Mouse (Mus musculus) ES-E14 (cell line): ENCODE measurements at regions not wholly inside any gene's neighbourhood (a gene's known extent, or its start where the extent isn't known, plus 50 kb on each side); places are given as distances from the start of the nearest gene placed in this dataset.

ENCODE experiments used
- MAFK ChIP-seq: IDR thresholded peaks from 2 replicates; pipeline ENCODE4 v1.6.1; 2014; ENCODE audit warnings: mild to moderate bottlenecking, low read depth, low read length, inconsistent platforms; ENCODE audit not compliant: insufficient read depth
- ZC3H11A ChIP-seq: IDR thresholded peaks from 2 replicates; pipeline ENCODE4 v1.6.1; 2012; ENCODE audit warnings: low read depth, mild to moderate bottlenecking, inconsistent platforms, low read length, borderline replicate concordance

DNA sequence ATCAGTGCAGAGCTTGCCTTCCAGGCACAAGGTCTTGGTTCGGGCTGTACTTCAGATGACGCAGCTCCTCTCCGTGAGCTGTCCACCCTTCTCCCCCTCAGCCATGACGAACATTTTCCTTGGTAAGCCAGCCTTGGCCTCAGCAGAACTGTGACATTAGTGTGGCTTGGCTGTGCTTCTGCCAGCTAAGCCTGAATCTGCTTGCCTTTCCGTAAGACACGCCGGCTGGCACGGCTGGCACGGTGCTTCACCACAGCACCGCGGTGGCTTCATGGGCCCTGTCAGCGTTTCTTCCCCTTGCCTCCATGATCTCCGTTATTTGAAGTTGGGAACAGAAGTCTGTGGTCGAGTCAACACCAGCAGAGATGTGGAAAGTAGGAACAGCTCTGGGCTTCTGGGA, 87.0 kb downstream of the Tmx1 start:
- TF ChIP-seq MAFK = no peak
- no peak for TF ChIP-seq ZC3H11A
